Mouse (Mus musculus): ENCODE measurements around the gene Pi4kb.

Gene Pi4kb

GRCm38 (mm10) chr3:94953764-94954616 lies 20.5 kb upstream of the Pi4kb start, which contains the start of gene Rfx5:
Rfx5 (plus strand) TSS chr3:94954075.
- peak; percentile 97 for DNase-seq (ENCODE audit: low read depth, low spot score)

GRCm38 (mm10) chr3:94958295-94958694 lies 16.2 kb upstream of the Pi4kb start:
- DNase-seq (ENCODE audit: low read depth, low spot score): no peak

- DNase-seq (ENCODE audit: low read depth, low spot score): no peak
Observed at GRCm38 (mm10) chr3:94959871-94960270, 14.7 kb upstream of the Pi4kb start.

DNA sequence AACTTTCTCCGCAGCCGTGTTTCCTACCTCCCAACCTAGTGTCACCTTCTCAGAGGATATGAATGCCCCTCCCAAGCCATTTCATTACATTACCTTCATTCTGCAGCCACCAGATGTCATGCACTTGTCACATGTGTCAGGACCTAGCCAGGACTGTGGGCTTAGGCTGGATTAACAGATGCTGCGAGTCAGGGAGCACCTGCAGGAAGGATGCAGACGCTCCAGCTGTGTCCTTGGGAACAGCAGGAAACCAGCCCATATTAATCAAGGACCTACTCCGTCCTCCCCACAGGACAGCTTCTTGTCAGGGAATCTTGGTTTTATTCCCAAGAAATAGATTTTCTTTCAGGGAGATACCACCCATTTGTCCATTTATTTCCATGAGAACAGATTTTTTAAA lies 14.2 kb upstream of the Pi4kb start:
- no peak for DNase-seq (ENCODE audit: low read depth, low spot score)

GRCm38 (mm10) chr3:94964989-94965388 lies 9.5 kb upstream of the Pi4kb start:
- no peak for DNase-seq (ENCODE audit: low read depth, low spot score)

GRCm38 (mm10) chr3:94965878-94966277 lies 8.7 kb upstream of the Pi4kb start:
- DNase-seq (ENCODE audit: low read depth, low spot score): no peak

GRCm38 (mm10) chr3:94972552-94972951 lies 2.0 kb upstream of the Pi4kb start:
- DNase-seq (ENCODE audit: low read depth, low spot score): no peak

DNA sequence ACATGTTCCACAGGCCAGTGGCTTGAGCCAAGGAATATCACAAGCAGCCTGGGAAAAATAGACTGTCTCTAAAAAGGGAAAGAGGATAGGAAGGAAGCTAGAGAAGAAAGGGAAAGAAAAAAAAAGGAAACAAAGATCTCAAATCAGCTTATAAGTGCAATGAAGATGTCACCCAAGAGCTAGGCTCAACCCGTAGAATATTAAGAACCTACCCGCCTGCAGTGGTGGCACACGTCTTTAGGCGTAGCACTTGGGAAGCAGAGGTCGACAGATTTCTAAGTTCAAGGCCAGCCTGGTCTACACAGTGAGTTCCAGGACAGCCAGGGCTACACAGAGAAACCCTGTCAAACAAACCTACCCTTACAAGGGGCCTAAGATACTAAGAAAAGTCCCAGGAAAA lies 911 bp upstream of the Pi4kb start:
- DNase-seq (ENCODE audit: low read depth, low spot score): no peak

GRCm38 (mm10) chr3:94974026-94974527 lies 454 bp upstream of the Pi4kb start:
- no peak for DNase-seq (ENCODE audit: low read depth, low spot score)

DNA sequence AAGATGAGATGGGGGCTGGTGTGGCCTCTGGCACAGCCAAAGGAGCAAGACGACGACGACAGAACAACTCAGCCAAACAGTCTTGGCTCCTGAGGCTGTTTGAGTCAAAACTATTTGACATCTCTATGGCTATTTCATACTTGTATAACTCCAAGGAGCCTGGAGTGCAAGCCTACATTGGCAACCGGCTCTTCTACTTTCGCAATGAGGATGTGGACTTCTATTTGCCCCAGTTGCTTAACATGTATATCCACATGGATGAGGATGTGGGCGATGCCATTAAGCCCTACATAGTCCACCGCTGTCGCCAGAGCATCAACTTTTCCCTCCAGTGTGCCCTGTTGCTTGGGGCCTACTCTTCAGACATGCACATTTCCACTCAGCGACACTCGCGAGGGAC lies 9.8 kb downstream of the Pi4kb start:
- no peak for DNase-seq (ENCODE audit: low read depth, low spot score)

DNA sequence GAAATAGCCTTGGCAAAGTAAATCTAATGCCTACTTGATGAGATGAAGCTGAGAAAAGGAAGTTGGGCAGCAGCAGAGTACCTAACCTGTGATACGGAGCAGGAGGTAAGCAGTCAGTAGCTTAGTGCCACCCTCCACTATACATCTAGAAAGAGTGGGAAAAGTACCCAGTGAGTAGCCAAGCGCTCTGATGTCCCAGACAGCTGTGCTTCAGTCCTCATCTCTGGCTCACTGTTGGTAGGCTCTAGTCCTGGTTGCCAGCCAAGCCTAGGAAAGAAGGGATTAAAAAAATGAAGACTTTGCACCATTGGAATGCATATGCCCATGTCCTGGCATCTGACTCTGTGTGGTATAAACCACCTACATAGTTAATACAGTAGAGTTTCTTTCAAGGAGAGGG lies 11.0 kb downstream of the Pi4kb start:
- DNase-seq (ENCODE audit: low read depth, low spot score): no peak

GRCm38 (mm10) chr3:94987578-94987977 lies 13.0 kb downstream of the Pi4kb start:
- DNase-seq (ENCODE audit: low read depth, low spot score): no peak

DNA sequence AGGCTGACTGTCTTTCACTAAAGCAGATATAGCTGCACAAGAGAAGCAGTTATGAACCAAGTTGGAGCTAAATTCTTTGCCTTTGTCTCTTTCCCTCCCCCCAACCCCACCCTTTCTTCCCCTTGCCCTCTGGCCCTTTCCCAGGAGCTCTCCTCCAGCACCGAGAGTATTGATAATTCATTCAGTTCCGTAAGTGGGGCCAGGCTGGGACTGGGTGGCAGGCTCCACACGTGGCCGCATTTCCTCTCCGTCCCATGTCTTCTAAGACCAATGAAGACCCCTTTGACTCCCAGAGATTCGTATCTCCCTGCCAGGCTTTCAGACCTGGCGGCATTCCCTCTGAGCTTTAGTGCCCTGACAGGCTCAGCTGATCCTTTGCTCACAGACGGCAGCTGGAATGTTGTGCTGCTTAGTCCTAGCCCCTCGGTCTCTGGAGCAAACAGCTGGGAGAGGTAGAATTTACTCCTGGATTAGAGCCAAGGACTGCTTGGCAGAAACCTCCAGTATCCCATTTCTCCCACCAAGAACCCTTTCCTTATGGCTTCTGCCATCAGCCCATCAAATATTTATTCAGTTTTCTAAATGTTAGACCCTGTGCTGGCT lies 14.7 kb downstream of the Pi4kb start:
- DNase-seq (ENCODE audit: low read depth, low spot score): no peak

GRCm38 (mm10) chr3:94996946-94997345 lies 22.4 kb downstream of the Pi4kb start:
- peak; percentile 88 for DNase-seq (ENCODE audit: low read depth, low spot score)

DNA sequence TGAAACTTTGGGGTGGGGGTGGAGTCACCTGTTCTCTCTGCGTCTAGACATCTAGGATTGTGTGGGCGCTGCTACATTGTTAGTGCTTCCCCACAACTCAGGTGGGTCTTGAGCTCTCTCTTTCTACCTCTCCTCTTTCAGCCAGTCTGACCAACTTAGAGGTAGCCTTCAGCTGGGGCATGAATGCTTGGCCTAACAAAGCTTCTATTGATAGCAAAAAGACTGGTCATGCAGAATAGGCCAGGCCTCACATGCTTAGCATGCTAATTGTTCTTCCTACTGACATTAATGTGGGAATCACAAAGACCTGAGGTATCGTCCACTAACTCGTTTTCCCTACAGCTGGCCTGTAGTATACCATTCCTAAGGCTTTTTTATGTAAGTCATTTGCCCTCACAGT lies 28.0 kb downstream of the Pi4kb start:
- DNase-seq (ENCODE audit: low read depth, low spot score): no peak

- no peak for DNase-seq (ENCODE audit: low read depth, low spot score)
Observed at GRCm38 (mm10) chr3:95003273-95003672, 28.7 kb downstream of the Pi4kb start.

- no peak for DNase-seq (ENCODE audit: low read depth, low spot score)
Observed at GRCm38 (mm10) chr3:95005651-95006050, 31.1 kb downstream of the Pi4kb start.

GRCm38 (mm10) chr3:95007706-95008105 lies 33.2 kb downstream of the Pi4kb start:
- no peak for DNase-seq (ENCODE audit: low read depth, low spot score)

DNA sequence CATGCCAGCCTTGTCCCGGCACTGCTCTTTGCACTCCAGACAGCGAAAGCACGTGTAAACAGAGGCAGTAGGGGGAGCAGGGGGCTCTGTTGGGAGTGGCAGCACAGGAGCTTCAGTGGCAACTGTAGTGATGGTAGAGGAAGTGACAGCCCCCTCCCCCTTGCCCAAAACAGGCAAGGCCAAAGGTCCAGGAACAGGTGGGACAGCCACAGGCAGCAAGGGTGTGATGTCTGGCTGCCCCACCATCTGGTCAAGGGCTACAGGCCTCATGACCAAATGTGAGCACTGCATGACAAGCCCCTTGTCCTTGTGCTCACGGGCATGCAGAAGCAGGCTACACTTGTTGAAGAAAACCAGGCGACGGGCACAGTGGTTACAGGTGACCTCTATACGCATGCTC lies 35.9 kb downstream of the Pi4kb start:
- DNase-seq (ENCODE audit: low read depth, low spot score): no peak

- DNase-seq (ENCODE audit: low read depth, low spot score): no peak
Observed at GRCm38 (mm10) chr3:95012982-95013381, 38.5 kb downstream of the Pi4kb start.

DNA sequence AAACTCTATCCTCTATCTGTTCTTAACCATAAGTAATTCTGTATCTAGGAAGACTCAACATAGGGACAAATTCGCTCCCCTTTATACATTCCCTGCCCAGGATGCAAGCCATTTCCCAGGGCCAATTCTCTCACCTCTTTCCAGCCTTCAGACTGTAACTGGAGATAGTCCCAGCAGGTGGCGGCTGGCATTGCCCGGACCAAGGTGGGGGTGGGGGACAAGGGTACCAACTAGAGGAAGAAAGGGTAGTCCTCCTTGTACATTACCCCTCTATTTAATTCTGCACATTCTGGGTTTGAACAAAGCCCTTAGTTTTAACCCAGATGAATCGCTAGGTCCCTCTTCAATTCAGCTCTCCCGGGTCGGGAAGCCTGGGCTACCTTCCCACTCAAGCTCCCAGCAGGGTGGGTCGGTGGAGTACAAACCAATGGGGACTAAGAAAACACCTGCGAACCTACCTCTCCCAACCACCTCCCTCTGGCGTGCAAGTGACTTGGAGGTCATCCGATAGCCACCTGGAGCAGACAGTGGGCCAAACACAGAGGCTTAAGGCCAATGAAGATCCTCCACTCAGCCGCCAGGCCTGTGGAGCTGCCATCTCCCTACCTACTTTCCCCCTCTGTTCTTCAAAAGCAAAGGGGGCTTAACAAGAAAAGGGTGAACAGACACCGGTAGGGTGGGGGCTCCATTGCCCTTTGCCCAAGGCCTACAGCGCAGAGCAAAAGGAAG lies 39.3 kb downstream of the Pi4kb start:
- no peak for DNase-seq (ENCODE audit: low read depth, low spot score)

- DNase-seq (ENCODE audit: low read depth, low spot score): peak; percentile 53
Observed at GRCm38 (mm10) chr3:95014428-95015151, 40.1 kb downstream of the Pi4kb start.
